Mouse (Mus musculus) heart, embryonic 15.5 days (tissue): Measurements from ENCODE around the gene Gm8113. TPM values are rescaled to one million over a fixed set of nuclear protein-coding genes. Genes with fewer than 3 reads are reported as not detected.
"Not testable (repeated sequence)": the region's sequence is repeated elsewhere in the genome, so short reads cannot be mapped to it uniquely, and the experiment has no call there.

Experiments used
- ATAC-seq: fragments of 200-750 bp; cut with Nextera tagmentation; replicated peaks from 2 replicates; pipeline ENCODE4 v1.8.0; 2017; ENCODE audit warnings: low read depth, moderate TSS enrichment; ENCODE audit not compliant: insufficient number of reproducible peaks, insufficient read depth, low FRiP score
- H3K27ac ChIP-seq: fragments of 300-500 bp; sonication (generic); 2 replicates; pipeline ENCODE4 v1.5.1; 2015; ENCODE audit warnings: mild to moderate bottlenecking, inconsistent platforms
- H3K27me3 ChIP-seq: fragments of 300-500 bp; sonication (generic); 2 replicates; pipeline ENCODE4 v1.6.1; 2015; ENCODE audit warnings: inconsistent platforms
- H3K36me3 ChIP-seq: fragments of 300-500 bp; sonication (generic); 2 replicates; pipeline ENCODE4 v1.6.1; 2015; ENCODE audit warnings: mild to moderate bottlenecking, inconsistent platforms
- H3K4me1 ChIP-seq: fragments of 300-500 bp; sonication (generic); replicated peaks from 2 replicates; pipeline ENCODE4 v1.6.1; 2015; ENCODE audit warnings: inconsistent platforms
- H3K4me2 ChIP-seq: fragments of 300-500 bp; sonication (generic); 2 replicates; pipeline ENCODE4 v1.6.1; 2015; ENCODE audit warnings: inconsistent platforms, mild to moderate bottlenecking, moderate library complexity
- H3K4me3 ChIP-seq: fragments of 300-500 bp; sonication (generic); 2 replicates; pipeline ENCODE4 v1.5.1; 2015; ENCODE audit warnings: mild to moderate bottlenecking, inconsistent platforms
- H3K9ac ChIP-seq: fragments of 300-500 bp; sonication (generic); 2 replicates; pipeline ENCODE4 v1.6.1; 2015; ENCODE audit warnings: mild to moderate bottlenecking, inconsistent platforms
- H3K9me3 ChIP-seq: fragments of 300-500 bp; sonication (generic); replicated peaks from 2 replicates; pipeline ENCODE4 v1.6.1; 2016; ENCODE audit warnings: inconsistent platforms
- WGBS: fragments of 180-500 bp; shearing (Covaris S2); methylation state at CpG from one replicate; pipeline ENCODE4 v1.1.7; 2015; ENCODE audit warnings: mixed read lengths; 5-methylcytosine and 5-hydroxymethylcytosine counted together
- polyA plus RNA-seq: library from polyadenylated mRNA; unstranded; fragments of >200 nt; fragmentation: Nextera tagmentation; extraction: Ambion mirVana; gene quantifications from 2 replicates; pipeline ENCODE4 v1.2.1, GENCODE M21; 2015

Gene Gm8113
- polyA plus RNA-seq = 26.1 and 28.5 TPM in 2 replicates

DNA sequence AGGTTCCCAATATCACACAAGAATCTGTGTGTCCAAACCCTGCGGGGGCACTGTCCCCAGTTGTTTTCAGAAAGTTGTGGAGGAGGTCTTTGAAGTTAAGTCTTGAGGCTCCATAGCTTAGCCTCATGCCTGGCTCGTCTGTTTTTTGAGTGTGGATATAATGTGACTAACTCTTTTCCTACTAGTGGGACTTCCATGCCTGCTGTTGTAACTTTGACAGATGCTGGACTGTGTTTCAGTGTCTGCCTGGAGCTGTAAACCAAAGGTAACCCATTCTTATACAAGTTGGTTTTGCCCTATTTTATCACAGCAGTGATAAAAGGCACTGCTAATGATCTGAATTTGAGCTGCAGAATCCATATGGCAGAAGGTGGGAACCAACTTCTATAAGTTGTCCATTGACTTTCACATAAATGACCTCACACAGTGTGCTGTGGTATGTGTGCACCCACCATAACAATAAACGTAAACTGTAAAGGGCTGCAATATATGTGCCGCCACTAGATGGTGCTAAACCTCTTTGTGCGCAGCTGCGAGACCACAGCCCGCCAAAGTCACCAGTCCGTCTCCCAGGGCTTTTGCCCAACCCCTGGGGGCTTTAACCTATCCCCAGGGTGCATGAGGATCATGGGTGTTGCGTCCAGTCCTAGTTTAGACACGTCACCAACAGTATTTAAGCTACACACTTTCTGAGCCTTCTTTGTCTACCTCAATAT lies at the start of gene Gm8113:
Gm8113 (plus strand) TSS at position 703 of the 716 bp plus-strand sequence.
- Histone ChIP-seq H3K9ac (peak within 1 kb of the TSS; percentile 64), H3K4me3 (peak within 1 kb of the TSS; percentile 62), H3K27ac (peak within 1 kb of the TSS; percentile 93), H3K4me2 (peak within 1 kb of the TSS; percentile 62)
- not testable (repeated sequence) for H3K27me3 ChIP-seq, H3K9me3 ChIP-seq, H3K36me3 ChIP-seq, H3K4me1 ChIP-seq
- peak; percentile 83 for ATAC-seq
- 6% methylated on average over 10 of the region's 10 CpGs for WGBS

DNA sequence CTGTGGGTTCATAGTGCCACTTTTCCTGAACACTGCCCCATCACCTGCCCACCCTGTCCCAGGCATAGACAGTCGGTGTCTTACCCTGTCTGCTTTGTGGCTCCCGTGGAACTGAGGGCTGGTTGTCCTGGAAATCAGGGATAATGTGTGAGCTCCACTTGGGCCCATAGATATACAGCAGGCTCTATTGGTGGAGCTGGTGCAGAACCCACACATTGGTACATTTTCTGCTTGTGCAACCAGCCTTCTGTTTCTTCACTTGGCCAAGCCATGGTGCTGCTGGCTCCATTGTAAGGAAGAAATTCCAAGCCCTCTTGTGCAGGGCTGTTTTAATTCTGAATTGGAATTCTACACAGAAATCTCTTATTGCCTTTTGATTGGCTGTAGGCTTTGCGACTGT lies 49.8 kb upstream of the Gm8113 start, which contains the start of gene Ear1:
Ear1 (minus strand) TSS at position 101 of the 400 bp plus-strand sequence.
- H3K9me3 ChIP-seq, H3K4me2 ChIP-seq, H3K9ac ChIP-seq, H3K27me3 ChIP-seq, H3K36me3 ChIP-seq, ATAC-seq, H3K4me1 ChIP-seq, H3K27ac ChIP-seq, H3K4me3 ChIP-seq: not testable (repeated sequence)
- 87% methylated on average over 3 of the region's 3 CpGs for WGBS

DNA sequence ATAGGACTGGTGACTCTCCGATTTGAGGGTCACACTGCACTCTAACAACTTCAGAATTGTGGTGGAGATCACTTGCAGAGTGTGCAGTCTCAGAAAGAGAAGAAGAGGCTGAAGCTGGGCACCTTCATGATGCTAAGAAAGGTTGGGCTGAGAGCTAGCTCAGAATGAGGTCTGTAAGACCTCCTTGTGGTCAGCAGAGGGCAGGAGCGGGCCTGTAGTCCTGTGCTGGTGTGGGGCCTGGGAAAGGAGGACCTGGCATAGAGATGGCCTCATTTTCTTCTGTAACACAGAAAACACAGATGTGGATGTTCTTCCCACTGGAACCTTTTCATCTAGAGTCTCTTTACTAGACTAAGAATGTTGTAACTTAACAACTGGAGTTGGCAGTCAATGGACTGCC lies 47.4 kb upstream of the Gm8113 start:
- not testable (repeated sequence) for H3K9me3 ChIP-seq, H3K4me3 ChIP-seq, H3K27me3 ChIP-seq, ATAC-seq, H3K27ac ChIP-seq, H3K4me2 ChIP-seq, H3K4me1 ChIP-seq, H3K36me3 ChIP-seq, H3K9ac ChIP-seq
- 41% methylated on average over 1 of the region's 2 CpGs for WGBS

DNA sequence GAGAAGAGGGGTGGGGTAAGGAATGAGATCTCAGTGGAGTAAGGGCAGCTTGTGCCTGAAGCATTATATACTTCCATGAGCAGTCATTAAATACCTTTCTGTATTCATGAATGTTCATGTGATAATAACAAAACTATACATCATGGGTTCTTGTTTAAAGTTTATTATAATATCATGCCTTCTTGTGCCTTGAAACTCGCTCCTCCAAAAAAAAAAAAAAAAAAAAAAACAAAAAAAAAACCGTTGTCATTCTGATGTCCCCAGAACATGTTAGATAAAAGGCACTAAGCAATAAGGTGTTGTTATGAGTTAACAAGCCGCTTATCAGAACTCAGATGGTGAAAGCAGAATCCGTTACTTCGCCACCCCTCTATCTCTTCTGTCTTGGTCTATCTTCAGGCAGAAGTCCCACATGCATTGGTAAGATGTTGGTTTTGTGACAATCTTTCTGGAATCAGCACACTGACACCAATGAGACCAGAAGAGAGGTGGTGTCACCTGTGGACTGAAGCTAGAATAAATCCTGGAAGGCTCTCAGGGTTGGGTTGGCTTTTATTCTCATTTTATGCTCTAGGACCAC lies 45.1 kb upstream of the Gm8113 start:
- H3K9ac ChIP-seq, H3K4me3 ChIP-seq: not testable (repeated sequence)
- WGBS = 75% methylated on average over 5 of the region's 5 CpGs

DNA sequence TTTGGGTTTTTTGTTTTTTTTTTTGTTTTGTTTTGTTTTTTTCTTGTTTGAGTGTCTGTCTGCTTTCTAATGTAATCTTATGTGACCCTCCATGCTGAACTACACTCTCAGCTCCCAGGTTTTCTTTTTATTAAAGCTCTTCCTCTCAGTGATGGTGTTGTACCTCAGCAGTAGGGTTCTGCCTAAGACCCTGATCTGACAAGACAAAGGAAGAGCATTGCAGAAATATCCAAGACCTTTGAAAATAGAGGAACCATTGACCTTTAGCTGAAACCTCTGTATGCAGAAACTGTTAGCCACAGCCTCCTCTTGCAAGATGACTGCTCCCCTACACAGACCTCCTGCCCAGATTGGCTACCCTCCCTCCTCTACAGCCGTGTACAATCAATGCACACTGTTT lies 39.0 kb upstream of the Gm8113 start:
- H3K36me3 ChIP-seq, H3K4me1 ChIP-seq, H3K4me2 ChIP-seq, H3K9ac ChIP-seq, H3K9me3 ChIP-seq, ATAC-seq, H3K4me3 ChIP-seq, H3K27me3 ChIP-seq, H3K27ac ChIP-seq: not testable (repeated sequence)
- 39% methylated on average over 1 of the region's 1 CpGs for WGBS

More for the DNA sequence above, 45.1 kb upstream of the Gm8113 start:
- H3K4me2 ChIP-seq, H3K36me3 ChIP-seq, H3K27me3 ChIP-seq, H3K27ac ChIP-seq, H3K4me1 ChIP-seq, ATAC-seq, H3K9me3 ChIP-seq: not testable (repeated sequence)

DNA sequence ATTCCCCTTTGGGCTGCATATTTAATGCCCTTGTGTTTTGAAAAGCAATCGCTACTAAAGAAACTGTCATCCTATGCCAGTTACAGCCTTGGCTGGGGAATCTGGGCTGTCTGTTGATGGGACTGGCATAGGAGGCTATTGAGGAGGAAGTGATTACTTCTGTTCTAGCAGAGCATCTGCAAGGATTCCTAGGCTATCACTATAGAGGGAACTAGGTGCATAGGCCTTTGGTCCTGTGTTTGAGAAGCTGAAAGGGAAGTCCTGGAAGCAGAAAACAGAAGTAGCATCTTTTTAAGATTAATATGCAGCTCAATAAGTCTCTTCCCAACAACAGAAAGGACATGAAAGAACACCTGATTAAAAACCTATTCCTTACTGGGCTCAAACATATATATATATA lies 33.9 kb upstream of the Gm8113 start:
- not testable (repeated sequence) for H3K9ac ChIP-seq, H3K4me1 ChIP-seq, H3K27me3 ChIP-seq, H3K4me2 ChIP-seq, H3K9me3 ChIP-seq, H3K27ac ChIP-seq, H3K4me3 ChIP-seq, ATAC-seq, H3K36me3 ChIP-seq
- 94% methylated on average over 1 of the region's 1 CpGs for WGBS

DNA sequence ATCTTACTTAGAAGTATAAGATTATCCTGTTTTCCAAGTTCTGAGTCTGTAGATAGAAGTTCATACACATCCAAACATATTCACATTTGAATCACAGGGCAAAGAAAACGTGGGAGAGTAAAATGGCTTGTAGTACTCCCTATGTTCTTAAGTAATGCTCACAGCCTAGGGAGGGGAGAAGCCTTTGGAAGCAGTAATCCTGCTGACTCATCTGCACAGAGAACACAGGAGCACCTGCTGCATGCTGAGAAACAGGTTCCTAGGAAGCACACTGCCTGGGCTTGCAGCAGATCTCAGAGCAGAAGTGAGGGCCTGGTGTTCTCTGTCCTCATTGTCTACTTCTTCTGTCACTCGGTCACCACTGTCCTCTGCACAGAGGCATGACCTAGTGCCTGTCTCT lies 29.8 kb upstream of the Gm8113 start:
- not testable (repeated sequence) for H3K4me2 ChIP-seq, H3K27ac ChIP-seq, H3K4me3 ChIP-seq, H3K9ac ChIP-seq, ATAC-seq, H3K36me3 ChIP-seq, H3K9me3 ChIP-seq, H3K4me1 ChIP-seq, H3K27me3 ChIP-seq
- 41% methylated on average over 1 of the region's 2 CpGs for WGBS

DNA sequence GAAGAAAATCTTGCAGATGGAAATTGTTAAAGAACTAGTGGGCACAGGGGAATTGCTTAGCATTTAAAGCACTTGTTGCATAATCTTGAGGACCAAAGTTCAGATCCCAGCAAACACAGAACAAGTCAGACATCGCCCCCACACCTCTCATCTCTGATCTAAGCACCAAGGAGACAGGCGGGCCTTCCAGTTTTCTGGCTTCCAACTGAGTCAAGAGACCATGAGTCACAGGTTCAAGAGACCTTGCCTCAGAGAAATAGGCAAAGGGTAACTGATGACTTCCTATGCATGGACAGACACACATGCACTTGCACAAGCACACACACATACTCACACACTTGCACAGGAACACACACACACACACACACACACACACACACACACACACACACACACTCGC lies 26.6 kb upstream of the Gm8113 start:
- not testable (repeated sequence) for H3K4me1 ChIP-seq, ATAC-seq, H3K4me2 ChIP-seq, H3K27ac ChIP-seq, H3K4me3 ChIP-seq, H3K36me3 ChIP-seq, H3K27me3 ChIP-seq, H3K9ac ChIP-seq, H3K9me3 ChIP-seq
- 79% methylated on average over 3 of the region's 3 CpGs for WGBS

DNA sequence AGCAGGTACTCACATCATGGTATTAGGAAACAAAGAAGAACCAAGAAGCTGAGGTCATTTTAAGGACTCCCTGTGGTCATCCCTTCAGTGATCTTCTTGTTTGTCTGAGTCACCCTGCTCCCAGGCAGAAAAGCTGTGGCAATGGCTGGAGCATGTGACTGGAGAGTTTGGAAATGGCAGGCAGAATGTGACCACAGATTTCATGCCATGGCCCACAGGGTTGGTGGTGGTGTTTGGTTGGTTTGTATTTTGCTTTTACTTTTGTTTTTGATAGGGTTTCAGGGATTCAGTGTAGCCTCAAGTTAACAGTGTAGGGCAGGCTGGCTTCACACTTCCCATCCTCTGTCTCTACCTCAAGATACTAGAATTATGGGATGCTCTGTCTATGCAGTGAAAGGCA lies 7.0 kb upstream of the Gm8113 start:
- not testable (repeated sequence) for H3K4me1 ChIP-seq, H3K9me3 ChIP-seq, H3K4me3 ChIP-seq, ATAC-seq, H3K27me3 ChIP-seq, H3K36me3 ChIP-seq, H3K4me2 ChIP-seq, H3K9ac ChIP-seq, H3K27ac ChIP-seq

DNA sequence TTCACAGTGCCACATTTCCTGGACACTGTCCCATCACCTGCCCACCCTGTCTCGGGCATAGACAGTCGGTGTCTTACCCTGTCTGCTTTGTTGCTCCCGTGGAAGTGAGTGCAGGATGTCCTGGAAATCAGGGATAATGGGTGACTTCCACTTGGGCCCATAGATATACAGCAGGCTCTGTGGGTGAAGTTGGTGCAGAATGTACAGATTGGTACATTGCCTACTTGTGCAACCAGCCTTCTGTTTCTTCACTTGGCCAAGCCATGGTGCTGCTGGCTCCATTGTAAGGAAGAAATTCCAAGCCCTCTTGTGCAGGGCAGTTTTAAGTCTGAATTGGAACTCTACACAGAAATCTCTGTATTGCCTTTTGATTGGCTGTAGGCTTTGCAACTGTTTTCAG lies 1.7 kb upstream of the Gm8113 start, which contains the start of gene Ear10:
Ear10 (minus strand) TSS at position 101 of the 400 bp plus-strand sequence.
- H3K36me3 ChIP-seq, H3K27me3 ChIP-seq, H3K9ac ChIP-seq, ATAC-seq, H3K27ac ChIP-seq, H3K9me3 ChIP-seq, H3K4me3 ChIP-seq, H3K4me2 ChIP-seq, H3K4me1 ChIP-seq: not testable (repeated sequence)
- WGBS = 67% methylated on average over 3 of the region's 3 CpGs

DNA sequence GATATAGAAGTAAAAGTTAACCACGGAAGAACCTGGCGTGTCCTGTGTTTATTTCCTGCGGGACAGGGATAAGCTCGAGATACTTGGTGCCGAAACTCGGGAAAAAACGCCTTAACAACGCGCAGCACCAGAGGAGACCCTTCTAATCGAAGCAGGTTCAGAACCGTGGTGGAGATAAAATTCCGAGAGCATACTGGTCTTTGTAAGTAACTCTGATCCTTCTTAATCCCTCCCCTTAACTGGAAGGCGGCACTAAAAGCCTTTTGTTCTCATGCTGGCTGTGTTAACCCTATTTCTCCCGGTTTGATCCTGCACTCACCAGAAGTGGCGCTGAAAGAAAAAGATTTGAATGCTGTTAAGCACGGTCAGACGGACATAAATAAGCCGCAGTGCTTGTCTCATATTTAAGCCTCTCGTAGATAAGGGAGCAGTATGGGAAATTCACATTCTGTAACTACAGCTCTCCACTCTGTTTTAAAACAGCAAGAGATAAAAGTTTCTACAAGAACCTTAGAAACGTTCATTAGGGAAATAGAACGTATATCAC lies 287 bp downstream of the Gm8113 start:
- H3K4me1 ChIP-seq, ATAC-seq, H3K9me3 ChIP-seq, H3K27me3 ChIP-seq, H3K36me3 ChIP-seq: not testable (repeated sequence)
- WGBS = 4% methylated on average over 21 of the region's 21 CpGs
- peak overlapping the region; percentile 62 for H3K4me3 ChIP-seq
- peak overlapping the region; percentile 93 for H3K27ac ChIP-seq
- peak overlapping the region; percentile 64 for H3K9ac ChIP-seq
- H3K4me2 ChIP-seq = peak overlapping the region; percentile 62

DNA sequence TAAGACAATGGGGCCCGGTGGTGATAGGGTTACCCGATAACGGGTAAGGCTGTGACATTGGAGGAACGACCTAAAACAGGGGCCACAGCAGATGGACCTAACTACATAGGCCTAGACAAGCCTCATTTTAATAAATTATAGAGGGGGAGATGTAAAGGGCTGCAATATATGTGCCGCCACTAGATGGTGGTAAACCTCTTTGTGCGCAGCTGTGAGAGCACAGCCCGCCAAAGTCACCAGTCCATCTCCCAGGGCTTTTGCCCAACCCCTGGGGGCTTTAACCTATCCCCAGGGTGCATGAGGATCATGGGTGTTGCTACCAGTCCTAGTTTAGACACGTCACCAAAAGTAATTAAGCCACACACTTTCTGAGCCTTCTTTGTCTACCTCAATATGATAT lies 7.8 kb downstream of the Gm8113 start:
- not testable (repeated sequence) for H3K27ac ChIP-seq, H3K4me2 ChIP-seq, H3K4me3 ChIP-seq, H3K9me3 ChIP-seq, ATAC-seq, H3K9ac ChIP-seq, H3K36me3 ChIP-seq, H3K4me1 ChIP-seq, H3K27me3 ChIP-seq
- WGBS = 12% methylated on average over 8 of the region's 8 CpGs
